Comparison of ENCODE assay signal across 9 mouse cellular contexts in genomic region chr11:120185316-120186141, GRCm38 (mm10). TPM values are rescaled to one million over a fixed set of nuclear protein-coding genes. Genes with fewer than 3 reads are reported as not detected.
A peak's percentile ranks its signal among the peaks of the same experiment; 100 is the strongest.
DNase-seq lines count a peak whose midpoint lies in the region; ATAC-seq and TF ChIP-seq lines count a peak whose summit lies in the region.
"Had no signal": no experiment of that assay in that cellular context is flagged by ENCODE, and none has a peak within 500 bp of the region (broad histone marks: within the 10 kb centered on the region; RNA-seq: fewer than 3 reads in every experiment).

No protein-coding gene starts in this region.

- peaks cover 58% of the 10 kb centered on the region for H3K4me1 ChIP-seq in embryonic facial prominence, embryonic 15.5 days
- H3K4me1 ChIP-seq in limb, embryonic 14.5 days (ENCODE audit: control insufficient read depth, insufficient read depth, low read length): peaks cover 36% of the 10 kb centered on the region
- H3K4me1 ChIP-seq in neural tube, embryonic 11.5 days (ENCODE audit: control insufficient read depth, insufficient read depth, low read length): peaks cover 39% of the 10 kb centered on the region

- peak overlapping the region; percentile 79 for H3K4me2 ChIP-seq in embryonic facial prominence, embryonic 15.5 days (replicated peaks)
- peak overlapping the region; percentile 95 for H3K4me2 ChIP-seq in limb, embryonic 14.5 days (replicated peaks; ENCODE audit: low read depth, low read length, severe bottlenecking)
- H3K4me2 ChIP-seq in neural tube, embryonic 11.5 days (ENCODE audit: low read depth): peak overlapping the region; percentile 99

- WGBS in embryonic facial prominence, embryonic 15.5 days: 3% methylated on average over 54 of the region's 54 CpGs
- WGBS in limb, embryonic 14.5 days: 2% methylated on average over 54 of the region's 54 CpGs
- under 1% methylated on average over 54 of the region's 54 CpGs for WGBS in neural tube, embryonic 11.5 days

- peak overlapping the region; percentile 84 for H3K9ac ChIP-seq in embryonic facial prominence, embryonic 15.5 days
- peak overlapping the region; percentile 95 for H3K9ac ChIP-seq in limb, embryonic 14.5 days (ENCODE audit: low read depth, low read length, severe bottlenecking)
- H3K9ac ChIP-seq in neural tube, embryonic 11.5 days (ENCODE audit: low read length): peak overlapping the region; percentile 99

- H3K27me3 ChIP-seq in embryonic facial prominence, embryonic 15.5 days: no peaks in the 10 kb centered on the region
- H3K27me3 ChIP-seq in limb, embryonic 14.5 days (ENCODE audit: control insufficient read depth, insufficient read depth, low read length): no peaks in the 10 kb centered on the region
- no peaks in the 10 kb centered on the region for H3K27me3 ChIP-seq in neural tube, embryonic 11.5 days (ENCODE audit: control insufficient read depth, insufficient read depth, low read length)

- DNase-seq in urinary bladder, postnatal 4 days (ENCODE audit: low spot score in 2 of 2): peak; percentile 56 to 59
- no peak for DNase-seq in urinary bladder, adult 2 months (ENCODE audit: low spot score)
- peak; percentile 62 for DNase-seq in heart, postnatal 25 days (ENCODE audit: low spot score)
- no peak for DNase-seq in limb, embryonic 14.5 days (ENCODE audit: low spot score)
- peak; percentile 79 for DNase-seq in neural tube, embryonic 11.5 days (ENCODE audit: low spot score)
- DNase-seq in spleen, postnatal 10 days (ENCODE audit: low spot score in 2 of 2): no peak

- TF ChIP-seq POLR2A in limb, embryonic 14.5 days (IDR thresholded peaks at IDR 0.05; ENCODE audit: borderline replicate concordance, extremely low read depth, insufficient read depth, insufficient read length): no peak

- no peaks in the 10 kb centered on the region for H3K36me3 ChIP-seq in embryonic facial prominence, embryonic 15.5 days
- peaks cover 23% of the 10 kb centered on the region for H3K36me3 ChIP-seq in limb, embryonic 14.5 days (ENCODE audit: control insufficient read depth, insufficient read depth, low read length)
- H3K36me3 ChIP-seq in neural tube, embryonic 11.5 days (ENCODE audit: control insufficient read depth, insufficient read depth, low read length): no peaks in the 10 kb centered on the region

- no peaks in the 10 kb centered on the region for H3K9me3 ChIP-seq in embryonic facial prominence, embryonic 15.5 days (replicated peaks)
- no peaks in the 10 kb centered on the region for H3K9me3 ChIP-seq in limb, embryonic 14.5 days (ENCODE audit: control insufficient read depth, low read length)
- no peaks in the 10 kb centered on the region for H3K9me3 ChIP-seq in neural tube, embryonic 11.5 days (ENCODE audit: control insufficient read depth, low read length)

- H3K27ac ChIP-seq in embryonic facial prominence, embryonic 15.5 days (replicated peaks): peak overlapping the region; percentile 85
- peak overlapping the region; percentile 79 for H3K27ac ChIP-seq in limb, embryonic 14.5 days (replicated peaks; ENCODE audit: low read depth, low read length)
- H3K27ac ChIP-seq in neural tube, embryonic 11.5 days (ENCODE audit: low read depth, low read length): peak overlapping the region; percentile 99
- H3K27ac ChIP-seq: macrophage had no signal

- H3K4me3 ChIP-seq in embryonic facial prominence, embryonic 15.5 days (replicated peaks): peak overlapping the region; percentile 78
- H3K4me3 ChIP-seq in limb, embryonic 14.5 days (replicated peaks; ENCODE audit: low read length): peak overlapping the region; percentile 66
- H3K4me3 ChIP-seq in neural tube, embryonic 11.5 days (ENCODE audit: low read depth, low read length): peak overlapping the region; percentile 82

- peak; percentile 12; the same call in 1 of the 2 replicates for ATAC-seq in embryonic facial prominence, embryonic 15.5 days (ENCODE audit: insufficient number of reproducible peaks, low FRiP score, low TSS enrichment, low read depth)
- ATAC-seq in limb, embryonic 14.5 days (ENCODE audit: low FRiP score, low read depth): no peak
- ATAC-seq in neural tube, embryonic 11.5 days (ENCODE audit: insufficient read depth, low FRiP score, low TSS enrichment): no peak
- no peak for ATAC-seq in frontal cortex, adult (ENCODE audit: low TSS enrichment)

- intact Hi-C loops in heart, postnatal 25 days (cut with DNase I): loop anchor here (1.0 kb wide), 1 partner anchor 122 kb away; no protein-coding TSS in a partner anchor

RNA-seq across cellular contexts. Expression of gene Slc38a10, which starts 34.4 kb away (rescaled TPM):
- polyA plus RNA-seq in urinary bladder, adult 2 months (2012; rRNA removed): 60.0 and 72.0 TPM in 2 replicates
- polyA plus RNA-seq in embryonic facial prominence, embryonic 15.5 days (2015; fragmentation: Nextera tagmentation; extraction: Ambion mirVana): 90.2 and 94.5 TPM in 2 replicates
- 10 to 100 TPM; 75.9 to 78.0 TPM for total RNA-seq in heart, postnatal 25 days (2021)
- 92.3 and 134 TPM in 2 replicates for polyA plus RNA-seq in limb, embryonic 14.5 days (2012; rRNA removed)
- 71.9 and 76.1 TPM in 2 replicates for polyA plus RNA-seq in limb, embryonic 14.5 days (2014; fragmentation: Nextera tagmentation; extraction: Ambion mirVana)
- 74.2 and 79.1 TPM in 2 replicates for polyA plus RNA-seq in neural tube, embryonic 11.5 days (2014; fragmentation: Nextera tagmentation; extraction: Ambion mirVana)

RNA-seq across cellular contexts. Expression of gene Bahcc1, which starts 47.2 kb away (rescaled TPM):
- 4.3 and 8.2 TPM in 2 replicates for polyA plus RNA-seq in urinary bladder, adult 2 months (2012; rRNA removed)
- 7.9 and 9.3 TPM in 2 replicates for polyA plus RNA-seq in embryonic facial prominence, embryonic 15.5 days (2015; fragmentation: Nextera tagmentation; extraction: Ambion mirVana)
- 1 to 10 TPM; 7.8 to 8.3 TPM for total RNA-seq in heart, postnatal 25 days (2021)
- 22.9 and 28.3 TPM in 2 replicates for polyA plus RNA-seq in limb, embryonic 14.5 days (2012; rRNA removed)
- polyA plus RNA-seq in limb, embryonic 14.5 days (2014; fragmentation: Nextera tagmentation; extraction: Ambion mirVana): 14.0 and 14.9 TPM in 2 replicates
- polyA plus RNA-seq in neural tube, embryonic 11.5 days (2014; fragmentation: Nextera tagmentation; extraction: Ambion mirVana): 19.7 and 22.7 TPM in 2 replicates

Comparison
In these comparisons a context has a peak if more than half of its experiments do, and no peak if none do; other contexts are left out.
1. DNase-seq: peak in urinary bladder, postnatal 4 days (2 of 2), heart, postnatal 25 days (single experiment) and neural tube, embryonic 11.5 days (single experiment); none in urinary bladder, adult 2 months (single experiment), limb, embryonic 14.5 days (single experiment) and spleen, postnatal 10 days (0 of 2).
2. Peak in every context shown above with its lines, with median percentiles within 50 percentile points of each other: H3K27ac ChIP-seq, H3K4me2 ChIP-seq, H3K4me3 ChIP-seq and H3K9ac ChIP-seq.